Mouse (Mus musculus) heart, adult 2 months (tissue): ENCODE measurements at regions not wholly inside any gene's neighbourhood (a gene's known extent, or its start where the extent isn't known, plus 50 kb on each side); places are given as distances from the start of the nearest gene placed in this dataset.

ENCODE experiments used
- DNase-seq, 2 experiments: peaks; one replicate each; pipeline ENCODE4 v3.0.0; 2021
- H3K27ac ChIP-seq: fragments of 200-600 bp; 2 replicates; pipeline ENCODE4 v1.8.1; 2022
- H3K27me3 ChIP-seq: fragments of 200-500 bp; 2 replicates; pipeline ENCODE4 v1.6.1; 2012; ENCODE audit warnings: mild to moderate bottlenecking, low read length, inconsistent platforms, mixed read lengths; ENCODE audit not compliant: control insufficient read depth, insufficient read depth
- H3K36me3 ChIP-seq: fragments of 200-500 bp; 2 replicates; pipeline ENCODE4 v1.6.1; 2012; ENCODE audit warnings: low read length, inconsistent platforms; ENCODE audit not compliant: control insufficient read depth, insufficient read depth
- H3K4me1 ChIP-seq: fragments of 200-500 bp; 2 replicates; pipeline ENCODE4 v1.6.1; 2011; ENCODE audit warnings: low read length; ENCODE audit not compliant: control insufficient read depth, insufficient read depth
- H3K4me3 ChIP-seq: fragments of 200-600 bp; 2 replicates; pipeline ENCODE4 v1.8.1; 2022
- H3K79me2 ChIP-seq: fragments of 200-500 bp; replicated peaks from 2 replicates; pipeline ENCODE4 v1.6.1; 2012; ENCODE audit warnings: mild to moderate bottlenecking, inconsistent platforms, low read length, moderate library complexity, mixed read lengths; ENCODE audit not compliant: control insufficient read depth, insufficient read depth
- H3K9ac ChIP-seq: fragments of 200-500 bp; 2 replicates; pipeline ENCODE4 v1.6.1; 2012; ENCODE audit warnings: low read depth, mild to moderate bottlenecking, control low read depth, inconsistent platforms, low read length, mixed read lengths
- CTCF ChIP-seq: fragments of 200-600 bp; IDR thresholded peaks from 2 replicates; pipeline ENCODE4 v1.8.1; 2022; ENCODE audit warnings: antibody characterized with exemption, mild to moderate bottlenecking, moderate library complexity
- EP300 ChIP-seq: fragments of 200-500 bp; IDR thresholded peaks from 2 replicates; pipeline ENCODE4 v1.6.1; 2011; ENCODE audit warnings: low read depth, low read length, control low read depth; ENCODE audit not compliant: insufficient read depth
- POLR2A ChIP-seq: fragments of 200-500 bp; IDR thresholded peaks from 2 replicates; pipeline ENCODE4 v1.6.1; 2011; ENCODE audit warnings: mild to moderate bottlenecking, low read depth, low read length, control low read depth; ENCODE audit not compliant: insufficient read depth
- WGBS: fragments of 180-500 bp; shearing (Covaris S2); methylation state at CpG from one replicate; pipeline ENCODE4 v1.1.7; 2018; 5-methylcytosine and 5-hydroxymethylcytosine counted together
- intact Hi-C: fragments of 180-260 bp; cut with DNase I; formaldehyde crosslinking; loops from one replicate; pipeline ENCODE4 v1.15.1; 2025

GRCm38 (mm10) chr6:81323690-81324089, 599.8 kb upstream of the Gcfc2 start:
- Histone ChIP-seq H3K9ac (no peak overlapping the region), H3K36me3 (no peaks in the 10 kb centered on the region), H3K27ac (no peak overlapping the region), H3K4me1 (no peaks in the 10 kb centered on the region), H3K4me3 (no peak overlapping the region), H3K27me3 (no peaks in the 10 kb centered on the region), H3K79me2 (no peaks in the 10 kb centered on the region)
- intact Hi-C loops, result no loop called here
- DNase-seq, result no peak
- WGBS, result 76% methylated on average over 3 of the region's 3 CpGs
- TF ChIP-seq POLR2A (no peak), EP300 (no peak), CTCF (no peak)

- Histone ChIP-seq H3K4me1 (no peaks in the 10 kb centered on the region), H3K27ac (no peak overlapping the region), H3K79me2 (no peaks in the 10 kb centered on the region), H3K4me3 (no peak overlapping the region), H3K36me3 (no peaks in the 10 kb centered on the region), H3K9ac (no peak overlapping the region), H3K27me3 (no peaks in the 10 kb centered on the region)
- TF ChIP-seq CTCF (no peak), EP300 (no peak), POLR2A (no peak)
- intact Hi-C loops, result no loop called here
- DNase-seq, result no peak
- 80% methylated on average over 7 of the region's 7 CpGs for WGBS
Observed at GRCm38 (mm10) chr6:81363969-81364529, 559.4 kb upstream of the Gcfc2 start.

- H3K9ac ChIP-seq, result no peak overlapping the region
- intact Hi-C loops, result no loop called here
- no peak for DNase-seq
- no peaks in the 10 kb centered on the region for H3K36me3 ChIP-seq
- TF ChIP-seq CTCF (no peak), EP300 (no peak), POLR2A (no peak)
- no peak overlapping the region for H3K27ac ChIP-seq
- 66% methylated on average over 4 of the region's 4 CpGs for WGBS
- no peaks in the 10 kb centered on the region for H3K4me1 ChIP-seq
- no peaks in the 10 kb centered on the region for H3K27me3 ChIP-seq
- H3K79me2 ChIP-seq, result no peaks in the 10 kb centered on the region
- H3K4me3 ChIP-seq, result no peak overlapping the region
Observed at GRCm38 (mm10) chr6:81388484-81388883, 535.0 kb upstream of the Gcfc2 start.

GRCm38 (mm10) chr6:81403122-81403521, 520.3 kb upstream of the Gcfc2 start:
- TF ChIP-seq POLR2A (no peak), EP300 (no peak), CTCF (no peak)
- intact Hi-C loops, result no loop called here
- Histone ChIP-seq H3K36me3 (no peaks in the 10 kb centered on the region), H3K27me3 (no peaks in the 10 kb centered on the region), H3K9ac (no peak overlapping the region), H3K27ac (no peak overlapping the region), H3K4me3 (no peak overlapping the region), H3K79me2 (no peaks in the 10 kb centered on the region), H3K4me1 (no peaks in the 10 kb centered on the region)
- DNase-seq, result no peak

GRCm38 (mm10) chr6:81413611-81414010, 509.9 kb upstream of the Gcfc2 start:
- WGBS, result 75% methylated on average over 5 of the region's 5 CpGs
- Histone ChIP-seq H3K9ac (no peak overlapping the region), H3K36me3 (no peaks in the 10 kb centered on the region), H3K4me3 (no peak overlapping the region), H3K4me1 (no peaks in the 10 kb centered on the region), H3K27ac (no peak overlapping the region), H3K27me3 (no peaks in the 10 kb centered on the region), H3K79me2 (no peaks in the 10 kb centered on the region)
- intact Hi-C loops, result no loop called here
- no peak for DNase-seq
- TF ChIP-seq POLR2A (no peak), CTCF (no peak), EP300 (no peak)

GRCm38 (mm10) chr6:81434745-81435144, 488.7 kb upstream of the Gcfc2 start:
- Histone ChIP-seq H3K27ac (no peak overlapping the region), H3K36me3 (no peaks in the 10 kb centered on the region), H3K4me3 (no peak overlapping the region), H3K9ac (no peak overlapping the region), H3K79me2 (no peaks in the 10 kb centered on the region), H3K27me3 (no peaks in the 10 kb centered on the region), H3K4me1 (no peaks in the 10 kb centered on the region)
- intact Hi-C loops, result no loop called here
- no peak for DNase-seq
- WGBS, result 72% methylated on average over 6 of the region's 6 CpGs
- no peak for TF ChIP-seq EP300
